Comparison of ENCODE assay signal across 10 mouse cellular contexts in genomic region chr8:125808826-125809225, GRCm38 (mm10).
DNase-seq lines count a peak whose midpoint lies in the region; ATAC-seq and TF ChIP-seq lines count a peak whose summit lies in the region.
"Had no signal": no experiment of that assay in that cellular context is flagged by ENCODE, and none has a peak within 500 bp of the region (broad histone marks: within the 10 kb centered on the region; RNA-seq: fewer than 3 reads in every experiment).

No protein-coding gene starts in this region.

- no peaks in the 10 kb centered on the region for H3K36me3 ChIP-seq in limb, embryonic 12.5 days
- no peaks in the 10 kb centered on the region for H3K36me3 ChIP-seq in limb, embryonic 10.5 days

- H3K4me2 ChIP-seq in limb, embryonic 12.5 days, result no peak overlapping the region

- no peak for DNase-seq in limb, embryonic 10.5 days (ENCODE audit: low spot score)
- peak; percentile 71 for DNase-seq in cerebellum, postnatal 14 days
- DNase-seq in layer of hippocampus, postnatal 14 days (ENCODE audit: low spot score in 2 of 2), result peak; percentile 39 to 72
- peak; percentile 80 to 82 for DNase-seq in right cerebral cortex, postnatal 36 days (ENCODE audit: low spot score in 2 of 2)
- no peak for DNase-seq in spleen, postnatal 10 days (ENCODE audit: low spot score in 2 of 2)
- no peak for DNase-seq in lung, postnatal 36 days
- DNase-seq in gastrocnemius, adult 2 months, result no peak
- DNase-seq: gastrocnemius, postnatal 10 days; thymus, postnatal 14 days had no signal

- no peaks in the 10 kb centered on the region for H3K27me3 ChIP-seq in limb, embryonic 12.5 days
- no peaks in the 10 kb centered on the region for H3K27me3 ChIP-seq in limb, embryonic 10.5 days (ENCODE audit: low read depth, poor library complexity, severe bottlenecking)

- WGBS in limb, embryonic 12.5 days, result 72% methylated on average over 6 of the region's 6 CpGs
- WGBS in limb, embryonic 10.5 days, result 85% methylated on average over 6 of the region's 6 CpGs

- H3K27ac ChIP-seq in limb, embryonic 12.5 days, result peak overlapping the region; percentile 72
- no peak overlapping the region for H3K27ac ChIP-seq in limb, embryonic 10.5 days
- no peak overlapping the region for H3K27ac ChIP-seq in gastrocnemius, adult 2 months

- H3K4me3 ChIP-seq in limb, embryonic 12.5 days (replicated peaks), result no peak overlapping the region
- H3K4me3 ChIP-seq in limb, embryonic 10.5 days, result no peak overlapping the region
- no peak overlapping the region for H3K4me3 ChIP-seq in gastrocnemius, adult 2 months

- H3K4me1 ChIP-seq in limb, embryonic 12.5 days (replicated peaks), result peaks cover 12% of the 10 kb centered on the region; the same call in 1 of the 2 replicates
- H3K4me1 ChIP-seq in limb, embryonic 10.5 days, result peaks cover 3% of the 10 kb centered on the region

- TF ChIP-seq CTCF in gastrocnemius, adult 2 months (IDR thresholded peaks at IDR 0.05), result no peak

- no peak overlapping the region for H3K9ac ChIP-seq in limb, embryonic 12.5 days (replicated peaks)

- ATAC-seq in limb, embryonic 12.5 days (ENCODE audit: insufficient number of reproducible peaks, insufficient read depth, low FRiP score, low TSS enrichment, low read depth), result no peak

- H3K9me3 ChIP-seq in limb, embryonic 12.5 days, result no peaks in the 10 kb centered on the region
- H3K9me3 ChIP-seq in limb, embryonic 10.5 days (replicated peaks), result no peaks in the 10 kb centered on the region

- intact Hi-C loops in gastrocnemius, adult 2 months (cut with DNase I), result no loop called here

Comparison
In these comparisons a context has a peak if more than half of its experiments do, and no peak if none do; other contexts are left out.
1. DNase-seq: peak in cerebellum, postnatal 14 days (2 of 2), layer of hippocampus, postnatal 14 days (2 of 2) and right cerebral cortex, postnatal 36 days (2 of 2); none in limb, embryonic 10.5 days (single experiment), spleen, postnatal 10 days (0 of 2), lung, postnatal 36 days (single experiment) and gastrocnemius, adult 2 months (single experiment).